Mouse (Mus musculus) adrenal gland, postnatal 14 days (tissue): ENCODE measurements around the gene Zcchc13. TPM values are rescaled to one million over a fixed set of nuclear protein-coding genes. Genes with fewer than 3 reads are reported as not detected.
A peak's percentile ranks its signal among the peaks of the same experiment; 100 is the strongest.
"Not testable (repeated sequence)": the region's sequence is repeated elsewhere in the genome, so short reads cannot be mapped to it uniquely, and the experiment has no call there.

Experiments
- DNase-seq: peaks from one replicate; pipeline ENCODE4 v3.0.0; 2021; ENCODE audit warnings: mixed read lengths
- total RNA-seq: library from RNA; stranded (reverse); gene quantifications from 2 replicates; pipeline ENCODE4 v1.2.3, GENCODE M21; 2021

The Zcchc13 gene
- total RNA-seq, 1 experiment from 2014 or later = not detected

DNA sequence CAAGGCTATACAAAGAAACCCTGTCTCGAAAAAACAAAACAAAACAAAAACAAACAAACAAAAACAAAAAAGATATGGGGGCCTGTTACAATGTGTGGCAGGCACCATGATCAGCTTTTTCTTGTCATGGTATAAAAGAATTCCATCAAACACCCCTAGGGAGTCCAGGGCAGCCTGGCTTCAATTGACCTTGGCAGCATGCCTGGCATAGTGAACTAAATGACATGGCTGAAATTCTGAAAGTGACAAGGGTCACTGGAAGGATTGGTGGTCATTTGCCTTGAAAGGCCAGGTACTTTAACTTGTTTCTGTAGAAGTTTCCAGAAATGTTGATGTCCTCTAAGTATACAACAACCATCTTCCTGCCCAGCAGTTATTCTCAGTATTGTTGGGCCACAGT lies 13.9 kb downstream of the Zcchc13 start:
- DNase-seq = peak; percentile 51

- DNase-seq = no peak
Observed at GRCm38 (mm10) chrX:103652048-103652447, 21.7 kb downstream of the Zcchc13 start.

GRCm38 (mm10) chrX:103653021-103653420 lies 22.6 kb downstream of the Zcchc13 start:
- DNase-seq = peak; percentile 7

DNA sequence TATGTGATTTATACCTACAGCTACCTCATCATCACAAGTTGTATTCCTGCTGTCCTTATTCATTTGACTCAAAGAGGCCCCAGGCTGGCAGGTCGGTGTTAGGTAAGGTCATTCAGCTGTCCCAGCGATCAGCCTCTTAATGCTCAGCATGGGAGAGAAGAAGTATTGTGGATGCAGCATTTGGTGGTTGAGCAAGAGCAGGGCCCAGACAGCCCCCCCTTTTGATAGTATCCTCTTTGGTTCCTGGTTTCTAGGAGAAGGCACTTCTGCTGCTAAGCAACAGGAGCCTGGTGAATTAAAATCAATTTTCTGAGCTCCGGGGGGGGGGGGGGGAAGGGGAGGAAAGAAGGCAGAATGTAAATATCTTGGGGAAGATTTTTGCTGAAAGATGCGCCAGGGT lies 28.6 kb downstream of the Zcchc13 start:
- DNase-seq = no peak

- DNase-seq = not testable (repeated sequence)
Observed at GRCm38 (mm10) chrX:103664445-103664844, 34.1 kb downstream of the Zcchc13 start.

DNA sequence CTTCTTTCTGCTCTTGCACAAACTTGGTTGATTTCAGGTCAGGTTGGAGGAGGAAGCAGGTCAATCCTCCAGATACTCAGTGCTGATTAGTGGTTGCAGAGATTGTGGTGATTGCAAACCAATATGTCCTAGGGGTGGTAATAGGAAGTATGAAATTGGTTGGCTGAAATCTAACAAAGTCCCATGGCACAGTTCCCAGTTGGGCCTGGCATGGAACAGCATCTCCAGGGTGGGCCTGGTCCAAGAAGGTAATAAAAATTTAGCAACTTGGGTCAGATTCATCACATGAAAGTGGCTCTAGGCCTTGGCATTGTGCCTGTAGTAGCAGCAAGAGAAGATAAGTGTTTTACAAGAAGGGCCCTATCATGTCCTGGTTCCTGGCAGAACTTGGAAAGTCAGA lies 39.9 kb downstream of the Zcchc13 start:
- DNase-seq = peak; percentile 20

DNA sequence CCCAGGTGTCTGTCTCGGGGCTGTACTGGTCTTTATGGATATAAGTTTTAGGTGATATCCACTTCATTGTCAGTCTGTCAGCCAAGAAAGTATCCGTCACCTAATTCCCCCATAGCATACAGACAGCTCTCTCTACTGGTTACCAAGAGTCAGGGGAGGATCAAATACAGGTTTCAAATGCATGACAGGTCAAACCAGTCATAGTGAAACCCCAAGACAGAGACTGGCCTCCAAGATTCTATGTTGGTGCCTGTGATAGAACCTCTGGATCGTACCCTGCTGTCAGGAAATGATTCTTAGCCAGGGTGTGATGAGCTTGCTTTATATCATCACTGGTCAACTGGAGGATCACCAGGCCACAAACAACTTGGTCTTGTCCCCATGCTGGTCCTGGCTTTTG lies 43.4 kb downstream of the Zcchc13 start:
- no peak for DNase-seq

- DNase-seq = peak; percentile 10
Observed at GRCm38 (mm10) chrX:103674674-103675073, 44.3 kb downstream of the Zcchc13 start.

Other genes with a start within 250 kb of the Zcchc13 start
- gene Tsx, start 216.1 kb upstream of the Zcchc13 start, total RNA-seq = not detected in 2 replicates
- gene Gm26992, start 208.6 kb upstream of the Zcchc13 start, total RNA-seq = not detected in 2 replicates
- gene Slc16a2, start 191.4 kb downstream of the Zcchc13 start, total RNA-seq = 34.7 and 54.2 TPM in 2 replicates